Mouse (Mus musculus) neural tube, embryonic 13.5 days (tissue): ENCODE data around the gene Mrpl17. TPM values are rescaled to one million over a fixed set of nuclear protein-coding genes. Genes with fewer than 3 reads are reported as not detected.

Source experiments
- ATAC-seq: fragments of 200-750 bp; cut with Nextera tagmentation; 2 replicates; pipeline ENCODE4 v1.8.0; 2017; ENCODE audit warnings: low read depth, mild to moderate bottlenecking, moderate TSS enrichment, moderate library complexity
- H3K27ac ChIP-seq: fragments of 300-500 bp; sonication (generic); replicated peaks from 2 replicates; pipeline ENCODE4 v1.5.1; 2015; ENCODE audit warnings: moderate library complexity, mild to moderate bottlenecking, inconsistent platforms
- H3K27me3 ChIP-seq: fragments of 300-500 bp; sonication (generic); 2 replicates; pipeline ENCODE4 v1.6.1; 2015; ENCODE audit warnings: mild to moderate bottlenecking, inconsistent platforms
- H3K36me3 ChIP-seq: fragments of 300-500 bp; sonication (generic); 2 replicates; pipeline ENCODE4 v1.6.1; 2015; ENCODE audit warnings: mild to moderate bottlenecking, inconsistent platforms
- H3K4me1 ChIP-seq: fragments of 300-500 bp; sonication (generic); replicated peaks from 2 replicates; pipeline ENCODE4 v1.6.1; 2015; ENCODE audit warnings: inconsistent platforms
- H3K4me2 ChIP-seq: fragments of 300-500 bp; sonication (generic); 2 replicates; pipeline ENCODE4 v1.6.1; 2015; ENCODE audit warnings: inconsistent platforms, mild to moderate bottlenecking, moderate library complexity
- H3K4me3 ChIP-seq: fragments of 300-500 bp; sonication (generic); 2 replicates; pipeline ENCODE4 v1.5.1; 2015; ENCODE audit warnings: mild to moderate bottlenecking, inconsistent platforms
- H3K9ac ChIP-seq: fragments of 300-500 bp; sonication (generic); 2 replicates; pipeline ENCODE4 v1.6.1; 2015; ENCODE audit warnings: moderate library complexity, mild to moderate bottlenecking, inconsistent platforms
- H3K9me3 ChIP-seq: fragments of 300-500 bp; sonication (generic); 2 replicates; pipeline ENCODE4 v1.6.1; 2016; ENCODE audit warnings: inconsistent platforms
- WGBS: fragments of 180-500 bp; shearing (Covaris S2); methylation state at CpG from one replicate; pipeline ENCODE4 v1.1.7; 2015; 5-methylcytosine and 5-hydroxymethylcytosine counted together
- polyA plus RNA-seq: library from polyadenylated mRNA; unstranded; fragments of >200 nt; fragmentation: Nextera tagmentation; extraction: Ambion mirVana; gene quantifications from 2 replicates; pipeline ENCODE4 v1.2.1, GENCODE M21; 2015

Mrpl17 gene
- polyA plus RNA-seq, 1 experiment from 2014 or later = 224 TPM

- Histone ChIP-seq H3K27me3 (peaks cover 21% of the 10 kb centered on the region), H3K27ac (no peak overlapping the region), H3K4me2 (no peak overlapping the region), H3K4me1 (peaks cover 10% of the 10 kb centered on the region), H3K9ac (no peak overlapping the region), H3K4me3 (no peak overlapping the region), H3K9me3 (no peaks in the 10 kb centered on the region), H3K36me3 (peaks cover 92% of the 10 kb centered on the region)
- WGBS = 17% methylated on average over 51 of the region's 51 CpGs
- ATAC-seq = no peak
Measured at GRCm38 (mm10) chr7:105761813-105762484, 49.0 kb downstream of the Mrpl17 start.

GRCm38 (mm10) chr7:105753281-105753680, 57.6 kb downstream of the Mrpl17 start:
- Histone ChIP-seq H3K4me1 (peaks cover 24% of the 10 kb centered on the region), H3K9ac (no peak overlapping the region), H3K27ac (no peak overlapping the region), H3K36me3 (peaks cover 69% of the 10 kb centered on the region), H3K4me2 (no peak overlapping the region), H3K27me3 (no peaks in the 10 kb centered on the region), H3K9me3 (no peaks in the 10 kb centered on the region), H3K4me3 (no peak overlapping the region)
- WGBS = 97% methylated on average over 10 of the region's 10 CpGs
- ATAC-seq = no peak

Other genes starting within 250 kb of the Mrpl17 start
- gene Apbb1, start 229.4 kb downstream of the Mrpl17 start, polyA plus RNA-seq = 206 and 248 TPM in 2 replicates
- 0.21 and 0.26 TPM in 2 replicates for gene Hpx, start 211.0 kb downstream of the Mrpl17 start, polyA plus RNA-seq
- gene Trim3, start 177.5 kb downstream of the Mrpl17 start, polyA plus RNA-seq = 84.1 and 85.4 TPM in 2 replicates
- gene Timm10b, start 171.0 kb downstream of the Mrpl17 start, polyA plus RNA-seq = 166 and 168 TPM in 2 replicates
- 81.1 and 82.1 TPM in 2 replicates for gene Arfip2, start 170.7 kb downstream of the Mrpl17 start, polyA plus RNA-seq
- gene Gm45799, start 170.5 kb downstream of the Mrpl17 start, polyA plus RNA-seq = 6.1 and 7.1 TPM in 2 replicates
- 1.0 and 1.2 TPM in 2 replicates for gene Dnhd1, start 160.3 kb downstream of the Mrpl17 start, polyA plus RNA-seq
- gene Ilk, start 74.5 kb downstream of the Mrpl17 start, polyA plus RNA-seq = 215 and 225 TPM in 2 replicates
- 26.0 and 26.3 TPM in 2 replicates for gene Rrp8, start 73.7 kb downstream of the Mrpl17 start, polyA plus RNA-seq
- gene Taf10, start 66.7 kb downstream of the Mrpl17 start, polyA plus RNA-seq = 121 TPM in 2 replicates
- gene Tpp1, start 58.9 kb downstream of the Mrpl17 start, polyA plus RNA-seq = 48.4 and 49.2 TPM in 2 replicates
- gene Dchs1, start 23.4 kb downstream of the Mrpl17 start, polyA plus RNA-seq = 13.5 and 14.7 TPM in 2 replicates
- gene Gm4070, start 142.9 kb upstream of the Mrpl17 start, polyA plus RNA-seq = not detected in 2 replicates